Mouse (Mus musculus) embryonic facial prominence, embryonic 11.5 days (tissue): ENCODE results near the gene Cldn13. TPM values are rescaled to one million over a fixed set of nuclear protein-coding genes. Genes with fewer than 3 reads are reported as not detected.
"Not testable (repeated sequence)": the region's sequence is repeated elsewhere in the genome, so short reads cannot be mapped to it uniquely, and the experiment has no call there.

Source experiments
- ATAC-seq: fragments of 200-750 bp; cut with Nextera tagmentation; replicated peaks from 2 replicates; pipeline ENCODE4 v1.8.0; 2017; ENCODE audit warnings: low read depth; ENCODE audit not compliant: insufficient number of reproducible peaks, low FRiP score, low TSS enrichment
- DNase-seq: peaks from one replicate; pipeline ENCODE4 v3.0.0-alpha.2; 2015; ENCODE audit warnings: low spot score
- H3K27ac ChIP-seq: fragments of 300-500 bp; sonication (generic); replicated peaks from 2 replicates; pipeline ENCODE4 v1.5.1; 2014; ENCODE audit warnings: mild to moderate bottlenecking, low read depth, low read length, control low read depth
- H3K27me3 ChIP-seq: fragments of 300-500 bp; sonication (generic); 2 replicates; pipeline ENCODE4 v1.6.1; 2014; ENCODE audit warnings: mild to moderate bottlenecking, low read length, moderate library complexity, mixed read lengths; ENCODE audit not compliant: control insufficient read depth, insufficient read depth
- H3K36me3 ChIP-seq: fragments of 300-500 bp; sonication (generic); replicated peaks from 2 replicates; pipeline ENCODE4 v1.6.1; 2014; ENCODE audit warnings: low read depth, mild to moderate bottlenecking, low read length, moderate library complexity, mixed read lengths; ENCODE audit not compliant: control insufficient read depth, insufficient read depth
- H3K4me1 ChIP-seq: fragments of 300-500 bp; sonication (generic); 2 replicates; pipeline ENCODE4 v1.6.1; 2014; ENCODE audit warnings: low read length, mixed read lengths; ENCODE audit not compliant: control insufficient read depth, insufficient read depth
- H3K4me2 ChIP-seq: fragments of 300-500 bp; sonication (generic); 2 replicates; pipeline ENCODE4 v1.6.1; 2014; ENCODE audit warnings: low read depth, mild to moderate bottlenecking, control low read depth, low read length, moderate library complexity
- H3K4me3 ChIP-seq: fragments of 300-500 bp; sonication (generic); 2 replicates; pipeline ENCODE4 v1.5.1; 2014; ENCODE audit warnings: low read depth, low read length, control low read depth
- H3K9ac ChIP-seq: fragments of 300-500 bp; sonication (generic); replicated peaks from 2 replicates; pipeline ENCODE4 v1.6.1; 2014; ENCODE audit warnings: mild to moderate bottlenecking, control low read depth, low read length
- H3K9me3 ChIP-seq: fragments of 300-500 bp; sonication (generic); replicated peaks from 2 replicates; pipeline ENCODE4 v1.6.1; 2016; ENCODE audit warnings: mild to moderate bottlenecking, low read length, inconsistent platforms, mixed read lengths; ENCODE audit not compliant: control insufficient read depth
- WGBS: fragments of 180-500 bp; shearing (Covaris S2); extraction: QIAGEN DNeasy Blood & Tissue Kit; methylation state at CpG from one replicate; pipeline ENCODE4 v1.1.7; 2014; 5-methylcytosine and 5-hydroxymethylcytosine counted together
- polyA plus RNA-seq: library from polyadenylated mRNA; unstranded; fragments of >200 nt; fragmentation: Nextera tagmentation; extraction: Ambion mirVana; gene quantifications from 2 replicates; pipeline ENCODE4 v1.2.1, GENCODE M21; 2014

Cldn13 gene
- polyA plus RNA-seq, result 3.5 and 3.6 TPM in 2 replicates

- Histone ChIP-seq H3K4me1 (no peaks in the 10 kb centered on the region), H3K36me3 (no peaks in the 10 kb centered on the region), H3K27ac (0 out of 2 replicates have a peak within 1 kb of the TSS, but pooled peaks have one; percentile 28), H3K4me2 (no peak within 1 kb of the TSS), H3K9me3 (no peaks in the 10 kb centered on the region), H3K4me3 (no peak within 1 kb of the TSS), H3K9ac (no peak within 1 kb of the TSS), H3K27me3 (no peaks in the 10 kb centered on the region; the same call in 1 of the 2 replicates)
- no peak for DNase-seq
- 78% methylated on average over 8 of the region's 8 CpGs for WGBS
- ATAC-seq, result no peak
These were observed at the start of gene Cldn13 for GRCm38 (mm10) chr5:134915311-134915710. Gene Cldn13 (minus strand): TSS chr5:134915526.

- H3K4me1 ChIP-seq, H3K4me2 ChIP-seq, H3K9ac ChIP-seq, H3K9me3 ChIP-seq, H3K4me3 ChIP-seq, H3K27me3 ChIP-seq, H3K36me3 ChIP-seq, H3K27ac ChIP-seq, DNase-seq, ATAC-seq: not testable (repeated sequence)
These were observed 49.3 kb upstream of the Cldn13 start for GRCm38 (mm10) chr5:134964655-134965054.

GRCm38 (mm10) chr5:134963546-134963945 lies 48.2 kb upstream of the Cldn13 start:
- H3K9ac ChIP-seq, result no peak overlapping the region
- H3K4me3 ChIP-seq, result no peak overlapping the region
- no peak overlapping the region for H3K27ac ChIP-seq
- ATAC-seq (no peak), DNase-seq (peak; percentile 38)
- WGBS, result 41% methylated on average over 5 of the region's 5 CpGs
- H3K9me3 ChIP-seq, result no peaks in the 10 kb centered on the region
- no peak overlapping the region for H3K4me2 ChIP-seq
- no peaks in the 10 kb centered on the region for H3K36me3 ChIP-seq
- H3K4me1 ChIP-seq, result no peaks in the 10 kb centered on the region; the same call in 1 of the 2 replicates
- no peaks in the 10 kb centered on the region for H3K27me3 ChIP-seq

- Histone ChIP-seq H3K27ac (no peak overlapping the region), H3K4me2 (no peak overlapping the region), H3K9me3 (no peaks in the 10 kb centered on the region), H3K9ac (no peak overlapping the region), H3K4me3 (no peak overlapping the region), H3K4me1 (no peaks in the 10 kb centered on the region; the same call in 1 of the 2 replicates), H3K36me3 (no peaks in the 10 kb centered on the region), H3K27me3 (no peaks in the 10 kb centered on the region)
- 92% methylated on average over 2 of the region's 2 CpGs for WGBS
- ATAC-seq (no peak), DNase-seq (no peak)
These were observed 46.2 kb upstream of the Cldn13 start for GRCm38 (mm10) chr5:134961519-134961918.

GRCm38 (mm10) chr5:134960430-134960829 lies 45.1 kb upstream of the Cldn13 start:
- Histone ChIP-seq H3K4me3 (no peak overlapping the region), H3K9ac (no peak overlapping the region), H3K4me1 (no peaks in the 10 kb centered on the region), H3K4me2 (no peak overlapping the region), H3K36me3 (no peaks in the 10 kb centered on the region), H3K27ac (no peak overlapping the region), H3K27me3 (no peaks in the 10 kb centered on the region), H3K9me3 (no peaks in the 10 kb centered on the region)
- DNase-seq, result no peak
- 70% methylated on average over 2 of the region's 2 CpGs for WGBS
- ATAC-seq, result no peak

- H3K4me3 ChIP-seq, result no peak overlapping the region
- WGBS, result 72% methylated on average over 7 of the region's 7 CpGs
- no peaks in the 10 kb centered on the region for H3K4me1 ChIP-seq
- H3K4me2 ChIP-seq, result no peak overlapping the region
- no peaks in the 10 kb centered on the region for H3K9me3 ChIP-seq
- H3K9ac ChIP-seq, result no peak overlapping the region
- no peaks in the 10 kb centered on the region for H3K27me3 ChIP-seq
- no peak for ATAC-seq
- DNase-seq, result no peak
- no peak overlapping the region for H3K27ac ChIP-seq
- no peaks in the 10 kb centered on the region for H3K36me3 ChIP-seq
These were observed 43.8 kb upstream of the Cldn13 start for GRCm38 (mm10) chr5:134959114-134959513.

GRCm38 (mm10) chr5:134955491-134955890 lies 40.2 kb upstream of the Cldn13 start:
- no peak for ATAC-seq
- H3K4me3 ChIP-seq, result no peak overlapping the region
- 68% methylated on average over 5 of the region's 5 CpGs for whole genome bisulfite sequencing

GRCm38 (mm10) chr5:134951053-134951884 lies 35.9 kb upstream of the Cldn13 start:
- DNase-seq (no peak), ATAC-seq (no peak)
- H3K9me3 ChIP-seq, result no peaks in the 10 kb centered on the region
- no peak overlapping the region for H3K9ac ChIP-seq
- H3K36me3 ChIP-seq, result no peaks in the 10 kb centered on the region
- peaks cover 14% of the 10 kb centered on the region for H3K27me3 ChIP-seq
- peaks cover 2% of the 10 kb centered on the region; the same call in 1 of the 2 replicates for H3K4me1 ChIP-seq
- no peak overlapping the region for H3K4me2 ChIP-seq
- H3K4me3 ChIP-seq, result no peak overlapping the region
- WGBS, result 37% methylated on average over 19 of the region's 19 CpGs
- no peak overlapping the region for H3K27ac ChIP-seq

More at GRCm38 (mm10) chr5:134955491-134955890, 40.2 kb upstream of the Cldn13 start:
- no peak overlapping the region for H3K27ac ChIP-seq
- no peaks in the 10 kb centered on the region for H3K9me3 ChIP-seq
- H3K9ac ChIP-seq, result no peak overlapping the region
- H3K36me3 ChIP-seq, result no peaks in the 10 kb centered on the region
- H3K27me3 ChIP-seq, result no peaks in the 10 kb centered on the region
- no peaks in the 10 kb centered on the region for H3K4me1 ChIP-seq
- H3K4me2 ChIP-seq, result no peak overlapping the region
- DNase-seq, result no peak
